Mouse (Mus musculus) CH12.LX (cell line): Measurements from ENCODE around the gene Zfp239.

Source experiments
- EP300 ChIP-seq: IDR thresholded peaks from 2 replicates; pipeline ENCODE4 v1.6.1; 2011; ENCODE audit warnings: low read length, improper control_type of control experiment
- POLR2A ChIP-seq: IDR thresholded peaks from 2 replicates; pipeline ENCODE4 v1.6.1; 2011; ENCODE audit warnings: low read depth, mild to moderate bottlenecking, improper control_type of control experiment, low read length
- RCOR1 ChIP-seq: conservative IDR thresholded peaks from 2 replicates; pipeline ENCODE4 v1.6.1; 2012; ENCODE audit warnings: low read depth, mild to moderate bottlenecking, inconsistent platforms, low read length, improper control_type of control experiment
- USF1 ChIP-seq: IDR thresholded peaks from 2 replicates; pipeline ENCODE4 v1.6.1; 2014; ENCODE audit warnings: low read depth, mild to moderate bottlenecking, inconsistent platforms, low read length, improper control_type of control experiment

DNA sequence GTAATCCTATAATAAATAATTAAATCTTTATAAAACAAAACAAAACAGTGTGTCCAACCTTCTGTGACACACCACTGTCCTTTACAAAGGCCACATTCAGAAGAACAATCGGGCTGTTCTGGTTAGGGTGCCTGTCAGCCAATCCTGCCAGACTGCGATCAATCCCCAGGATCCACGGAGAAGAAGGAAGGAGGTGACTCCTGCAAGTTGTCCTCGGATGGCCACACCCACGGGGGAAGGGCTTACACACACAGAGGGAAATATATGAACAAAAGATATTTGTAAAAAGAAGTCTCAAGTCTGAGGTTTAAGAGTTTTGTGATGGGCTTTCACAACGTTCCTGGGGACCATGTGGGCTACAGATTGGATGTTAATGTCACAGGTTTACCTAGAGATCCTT lies at the start of gene Zfp239:
- no peak for TF ChIP-seq RCOR1
- no peak for TF ChIP-seq POLR2A
- no peak for TF ChIP-seq USF1
- TF ChIP-seq EP300 = no peak
